ENCODE assay signal across 14 mouse cellular contexts in the genomic region with DNA sequence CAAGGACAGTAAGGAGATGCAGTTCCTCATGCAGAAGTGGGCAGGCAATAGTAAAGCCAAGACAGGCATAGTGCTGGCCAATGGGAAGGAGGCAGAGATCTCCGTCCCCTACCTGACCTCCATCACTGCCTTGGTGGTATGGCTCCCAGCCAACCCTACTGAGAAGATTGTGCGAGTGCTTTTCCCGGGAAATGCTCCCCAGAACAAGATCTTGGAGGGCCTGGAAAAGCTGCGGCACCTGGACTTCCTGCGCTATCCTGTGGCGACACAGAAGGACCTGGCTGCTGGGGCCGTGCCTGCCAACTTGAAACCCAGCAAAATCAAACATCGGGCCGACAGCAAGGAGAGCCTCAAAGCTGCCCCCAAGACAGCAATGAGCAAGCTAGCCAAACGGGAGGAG. TPM values are rescaled to one million over a fixed set of nuclear protein-coding genes. Genes with fewer than 3 reads are reported as not detected.
"Had no signal": no experiment of that assay in that cellular context is flagged by ENCODE, and none has a peak within 500 bp of the region (broad histone marks: within the 10 kb centered on the region; RNA-seq: fewer than 3 reads in every experiment).

No protein-coding gene starts in this region.

- H3K4me3 ChIP-seq: limb, embryonic 12.5 days; liver, embryonic 13.5 days; midbrain, embryonic 12.5 days; neural tube, embryonic 13.5 days had no signal

- H3K27ac ChIP-seq: kidney, postnatal 0 days; limb, embryonic 12.5 days; liver, embryonic 13.5 days; midbrain, embryonic 12.5 days; neural tube, embryonic 13.5 days had no signal

- DNase-seq: kidney, postnatal 4 days; liver; liver, embryonic 13.5 days; liver, postnatal 0 days; retina, postnatal 1 day; right cerebral cortex, postnatal 4 days; spleen, adult 18-20 months; thymus, adult 2 months; thymus, postnatal 25 days had no signal

RNA-seq across cellular contexts. Expression of gene Map1a, which starts 10.6 kb away (rescaled TPM):
- total RNA-seq: megakaryocyte-erythroid progenitor cell, adult 5-6 weeks had no signal

RNA-seq across cellular contexts. Expression of gene Ckmt1, which starts 57.5 kb away (rescaled TPM):
- total RNA-seq: megakaryocyte-erythroid progenitor cell, adult 5-6 weeks had no signal
